Mouse (Mus musculus) adrenal gland, postnatal 25 days (tissue): Measurements from ENCODE around the gene Isoc2a. TPM values are rescaled to one million over a fixed set of nuclear protein-coding genes. Genes with fewer than 3 reads are reported as not detected.
"Not testable (repeated sequence)": the region's sequence is repeated elsewhere in the genome, so short reads cannot be mapped to it uniquely, and the experiment has no call there.

ENCODE experiments used
- DNase-seq: peaks from one replicate; pipeline ENCODE4 v3.0.0; 2021; ENCODE audit warnings: mixed read lengths
- total RNA-seq: library from RNA; stranded (reverse); gene quantifications from 2 replicates; pipeline ENCODE4 v1.2.3, GENCODE M21; 2021

The Isoc2a gene
- total RNA-seq, 1 experiment from 2014 or later = 48.2 TPM

GRCm38 (mm10) chr7:4865090-4865489 lies 11.9 kb upstream of the Isoc2a start:
- peak; percentile 42 for DNase-seq

DNA sequence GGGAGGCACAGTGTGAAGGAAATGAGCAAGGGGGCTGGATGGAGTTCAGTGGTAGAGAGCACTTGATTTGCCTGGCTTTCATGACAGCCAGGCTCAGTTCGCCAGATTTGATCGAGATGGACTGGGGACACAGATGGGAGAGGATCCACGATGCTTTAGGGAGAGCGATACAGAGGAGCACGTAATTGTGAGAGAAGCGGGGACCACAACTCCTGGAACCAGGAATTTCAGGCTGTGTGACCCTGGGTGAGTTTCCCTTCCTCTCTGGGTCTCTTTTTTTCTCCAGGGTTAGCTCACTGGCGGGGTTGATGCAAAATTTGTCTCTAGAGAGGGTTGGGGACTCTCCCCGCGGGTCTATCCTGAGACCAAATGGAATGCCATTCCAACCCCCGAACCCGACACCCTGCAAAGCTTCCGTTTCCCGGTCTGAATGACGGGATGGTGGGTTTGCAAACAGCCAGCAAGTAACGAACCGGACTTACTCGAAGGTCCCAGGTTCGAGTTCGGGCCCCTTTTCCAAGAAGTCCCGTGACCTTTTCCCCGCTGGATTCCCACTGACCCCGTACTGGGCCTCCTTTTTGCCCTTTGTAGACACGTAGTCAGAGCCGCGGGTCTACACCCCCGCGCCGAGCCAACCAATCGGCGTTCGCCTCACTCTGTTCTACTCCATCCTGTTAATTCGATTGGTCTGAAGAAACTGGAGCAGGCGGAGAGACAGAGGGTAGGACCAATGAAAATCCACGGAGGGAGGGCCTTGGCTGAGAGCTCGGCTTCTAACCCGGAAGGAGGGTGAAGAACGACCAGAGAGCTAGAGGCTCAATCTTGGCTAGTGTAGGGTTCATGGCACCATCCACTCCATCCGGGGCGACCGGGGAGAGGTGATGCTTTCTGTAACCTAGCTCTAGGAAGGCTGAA lies 11.1 kb upstream of the Isoc2a start:
- DNase-seq = peak; percentile 92

- DNase-seq = no peak
These were observed 10.2 kb upstream of the Isoc2a start for GRCm38 (mm10) chr7:4866631-4867180.

GRCm38 (mm10) chr7:4870133-4870532 lies 6.8 kb upstream of the Isoc2a start, which contains the start of gene Isoc2b:
TSS of gene Isoc2b (minus strand) at chr7:4870258.
- no peak for DNase-seq

DNA sequence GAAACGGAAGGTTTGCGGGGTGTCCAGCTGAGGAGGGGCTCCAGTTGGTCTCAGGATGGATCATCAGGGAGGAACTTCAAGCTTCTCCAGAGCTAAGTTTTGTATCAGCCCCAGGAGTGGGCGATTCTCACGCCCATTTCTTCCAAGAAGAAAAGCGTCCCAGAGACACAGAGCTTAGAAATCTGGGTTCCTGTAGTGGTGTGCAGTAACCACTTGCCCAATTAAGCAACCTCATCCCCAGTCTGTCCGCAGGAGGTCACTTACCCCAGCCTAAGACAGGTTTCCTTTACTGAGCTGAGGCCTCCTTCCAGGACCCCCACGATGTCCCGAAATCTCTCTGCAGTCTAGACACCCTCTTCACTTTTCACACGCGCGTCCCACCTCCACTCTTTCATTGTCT lies 273 bp downstream of the Isoc2a start:
- no peak for DNase-seq

DNA sequence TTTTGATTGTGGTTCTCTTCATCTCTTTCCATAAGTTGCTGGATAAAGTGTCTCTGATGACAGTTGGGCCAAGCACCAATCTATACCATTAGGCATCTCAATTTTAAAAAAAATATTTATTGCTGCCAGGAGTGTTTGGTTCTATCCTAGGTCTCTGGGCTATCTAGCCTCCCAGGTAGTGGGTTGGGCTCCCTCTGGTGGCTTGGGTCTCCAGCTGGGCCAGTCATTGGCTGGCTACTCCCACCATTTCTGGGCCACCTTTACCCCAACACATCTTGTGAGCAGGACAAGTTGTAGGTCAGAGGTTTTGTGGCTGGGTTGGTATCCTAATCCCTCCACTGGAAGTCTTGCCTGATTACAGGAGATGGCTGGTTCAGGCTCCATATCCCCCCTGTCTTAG lies 1.2 kb downstream of the Isoc2a start:
- DNase-seq = peak; percentile 21

DNA sequence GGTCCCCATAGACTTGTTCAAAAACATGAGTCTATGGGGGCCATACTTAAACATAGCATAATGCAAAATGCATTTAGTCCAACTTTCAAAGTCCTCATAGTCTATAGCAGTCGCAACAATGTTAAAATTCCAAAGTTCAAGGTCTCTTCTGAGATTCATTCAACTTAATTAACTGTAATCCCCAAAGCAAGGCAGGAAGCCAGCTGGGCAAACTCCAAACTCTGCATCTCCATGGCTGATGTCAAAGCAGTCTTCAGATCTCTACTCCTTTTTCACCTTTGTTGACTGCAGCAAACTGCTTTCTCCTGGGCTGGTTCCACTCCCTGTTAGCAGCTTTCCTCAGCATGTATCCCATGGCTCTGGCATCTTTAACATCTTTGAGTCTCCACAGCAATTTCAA lies 2.1 kb downstream of the Isoc2a start:
- not testable (repeated sequence) for DNase-seq

- no peak for DNase-seq
These were observed 9.7 kb downstream of the Isoc2a start for GRCm38 (mm10) chr7:4886680-4887079.

DNA sequence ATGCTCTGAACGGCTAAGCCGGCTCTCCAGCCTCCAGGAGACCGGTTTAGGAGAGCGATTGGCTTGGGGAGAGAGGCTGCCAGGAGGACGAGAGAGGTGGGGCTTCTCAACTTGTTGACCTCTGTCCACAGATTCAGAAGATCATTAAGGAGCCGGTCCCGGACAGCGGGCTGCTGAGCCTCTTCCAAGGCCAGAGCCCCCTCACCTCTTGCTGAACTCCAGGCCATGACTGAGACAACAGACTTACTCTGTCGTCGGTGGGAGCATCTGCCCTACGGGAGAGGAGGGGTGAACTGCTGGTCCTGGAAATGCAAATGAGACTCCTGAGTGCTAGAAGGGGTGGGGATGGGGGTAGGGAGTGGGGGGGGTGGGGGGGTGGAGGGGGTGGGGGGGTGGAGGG lies 18.2 kb downstream of the Isoc2a start:
- DNase-seq = no peak

DNA sequence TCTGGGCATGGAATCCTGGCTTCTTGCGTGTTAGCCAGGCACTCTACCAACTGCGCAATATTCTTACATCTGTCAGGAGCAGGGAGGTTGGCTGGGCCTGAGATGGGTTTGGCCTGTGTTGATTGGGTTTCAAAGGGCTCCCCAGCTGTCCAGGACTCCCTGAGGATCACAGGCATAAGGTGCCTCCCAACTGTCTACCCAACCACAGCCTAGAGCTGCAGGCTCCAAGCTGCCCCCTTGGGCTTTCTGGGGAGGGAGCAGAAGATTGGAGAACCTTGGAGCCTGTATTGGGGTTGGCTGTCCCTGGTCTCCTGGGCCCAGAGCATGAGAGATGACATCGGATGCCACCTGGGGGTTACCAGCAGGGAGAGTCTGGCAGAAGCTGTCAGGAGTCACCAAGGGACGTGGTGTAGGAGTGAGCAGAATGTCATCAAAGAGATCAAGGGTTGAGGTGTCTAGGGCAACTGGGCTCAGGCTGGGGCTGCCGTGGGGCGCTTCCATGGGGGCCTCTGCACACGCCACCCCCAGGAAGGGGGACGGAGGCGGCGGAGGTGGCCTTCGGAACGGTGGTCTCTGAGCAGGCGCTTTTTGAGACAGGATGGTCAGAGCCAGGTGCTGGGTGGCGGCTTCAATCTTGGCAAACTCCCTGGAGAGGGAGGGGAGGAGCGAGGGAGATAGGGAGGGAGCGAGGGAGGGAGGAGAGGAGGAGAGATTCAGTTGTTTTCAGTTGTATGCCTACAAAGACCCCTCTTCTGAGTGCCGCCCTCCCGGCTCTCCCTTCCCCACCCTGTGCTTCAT lies 22.1 kb downstream of the Isoc2a start:
- no peak for DNase-seq

- no peak for DNase-seq
These were observed 22.9 kb downstream of the Isoc2a start for GRCm38 (mm10) chr7:4899649-4900522.

DNA sequence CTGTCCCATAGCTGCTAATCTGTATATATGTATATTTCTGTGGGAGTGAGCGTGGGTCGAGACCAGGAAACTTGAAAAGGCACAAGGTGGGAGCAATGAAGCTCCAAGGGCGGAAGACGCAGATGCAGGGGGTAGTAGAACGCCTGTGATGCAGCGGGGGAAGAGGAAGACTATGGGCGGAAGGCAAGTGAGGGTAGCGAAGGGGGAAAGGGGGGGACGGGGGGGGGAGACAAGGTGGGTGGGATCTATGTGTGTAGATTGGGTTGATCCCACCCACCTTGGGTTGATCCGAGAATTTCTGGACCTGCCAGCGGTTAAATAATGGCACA lies 23.5 kb downstream of the Isoc2a start:
- DNase-seq = no peak

DNA sequence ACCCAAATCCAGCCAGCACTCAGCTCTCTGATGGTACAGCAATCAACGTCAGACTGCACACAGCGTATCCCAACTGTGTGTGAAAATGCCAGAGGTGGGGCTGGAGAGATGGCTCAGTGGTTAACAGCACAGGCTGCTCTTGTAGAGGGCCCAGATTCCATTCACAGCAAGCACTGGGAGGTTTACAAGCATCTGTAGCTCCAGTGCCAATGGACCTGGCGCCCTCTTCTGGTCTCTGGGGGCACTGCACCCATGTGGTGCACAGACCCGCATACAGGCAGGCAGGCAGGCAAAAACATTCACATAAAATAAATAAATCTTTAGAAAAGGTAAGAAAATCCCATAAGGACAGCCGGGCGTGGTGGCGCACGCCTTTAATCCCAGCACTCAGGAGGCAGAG lies 24.2 kb downstream of the Isoc2a start:
- no peak for DNase-seq

GRCm38 (mm10) chr7:4902404-4902803 lies 25.5 kb downstream of the Isoc2a start:
- no peak for DNase-seq

- no peak for DNase-seq
These were observed 29.6 kb downstream of the Isoc2a start, which contains the start of gene Gm36210 for GRCm38 (mm10) chr7:4906466-4906950. TSS of gene Gm36210 (minus strand) at chr7:4906516.

DNA sequence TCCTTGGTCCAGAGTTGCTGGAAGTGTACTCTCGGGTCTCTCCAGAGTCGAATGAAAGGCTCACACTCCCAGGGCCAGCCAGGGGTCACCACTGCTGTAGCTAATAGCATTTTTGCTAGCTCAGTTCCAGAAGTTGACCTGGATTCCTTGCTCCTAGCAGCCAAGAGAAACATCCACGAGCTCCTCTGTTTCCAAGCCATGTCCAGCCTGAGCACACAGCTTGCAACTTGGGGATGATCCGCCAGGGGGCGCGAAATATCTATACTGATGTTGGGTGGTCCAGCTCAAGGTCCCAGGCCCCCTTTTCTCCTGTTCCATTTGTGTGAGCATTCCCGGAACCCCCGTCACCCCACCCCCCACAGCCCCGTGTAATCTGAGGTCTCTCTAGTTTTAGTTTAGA lies 34.6 kb downstream of the Isoc2a start:
- peak; percentile 69 for DNase-seq

DNA sequence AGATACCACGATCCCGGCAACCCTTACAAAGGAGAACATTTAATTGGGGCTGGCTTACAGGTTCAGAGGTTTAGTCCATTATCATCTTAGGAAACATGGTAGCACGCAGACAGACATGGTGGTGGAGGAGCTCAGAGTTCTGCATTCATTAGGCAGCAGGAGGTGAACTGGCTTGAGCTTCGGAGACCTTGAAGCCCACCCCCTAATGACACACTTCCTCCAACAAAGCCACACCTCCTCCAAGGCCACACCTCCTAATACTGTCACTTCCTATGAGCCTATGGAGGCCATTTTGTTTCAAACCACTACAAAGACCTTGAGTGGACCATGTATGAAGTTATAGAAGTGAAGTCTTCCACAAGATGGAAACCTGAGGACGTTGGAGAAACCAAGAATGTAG lies 35.3 kb downstream of the Isoc2a start:
- no peak for DNase-seq

GRCm38 (mm10) chr7:4915007-4915665 lies 38.2 kb downstream of the Isoc2a start, which contains the start of gene Zfp628:
TSS of gene Zfp628 (plus strand) at chr7:4915217.
- DNase-seq = peak; percentile 94

DNA sequence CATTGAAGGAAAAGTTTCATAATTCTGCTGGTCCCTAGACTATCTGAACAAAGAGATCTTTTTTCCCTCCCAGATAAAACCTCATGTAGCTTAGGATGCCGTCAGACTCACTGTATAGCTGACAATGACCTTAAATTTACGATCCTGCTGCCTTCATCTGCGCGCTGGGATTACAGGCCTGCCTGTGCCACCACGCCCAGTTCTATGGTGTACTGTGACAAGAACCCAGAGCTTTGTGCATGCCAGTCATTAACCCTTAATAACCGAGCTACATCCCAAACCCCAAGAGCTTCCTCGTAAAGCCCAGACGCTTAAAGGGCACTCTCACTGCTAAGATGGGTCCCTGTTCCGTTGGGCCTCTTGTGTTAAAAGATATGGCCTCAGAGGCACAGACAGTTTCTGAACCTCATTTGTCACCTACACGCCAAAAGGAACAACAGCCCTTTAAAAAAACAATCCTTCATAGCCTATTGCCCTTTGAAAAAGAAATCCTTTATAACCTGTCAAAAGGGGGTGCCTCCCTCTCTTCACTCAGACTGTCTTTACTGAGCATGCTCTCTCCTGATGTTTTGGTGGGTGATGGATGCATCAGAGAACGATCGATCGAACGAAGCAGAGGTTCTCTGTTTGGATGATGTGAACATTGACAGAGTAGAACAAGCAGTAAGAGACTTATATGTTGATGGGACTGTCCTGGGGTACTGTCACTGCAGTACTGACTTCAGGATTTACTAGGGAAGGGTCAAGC lies 38.9 kb downstream of the Isoc2a start:
- DNase-seq = no peak

- DNase-seq = no peak
These were observed 40.5 kb downstream of the Isoc2a start for GRCm38 (mm10) chr7:4917494-4917893.
